Mouse (Mus musculus): ENCODE measurements around the gene Tpra1. TPM values are rescaled to one million over a fixed set of nuclear protein-coding genes. Genes with fewer than 3 reads are reported as not detected.

The Tpra1 gene
- 49.9 and 60.6 TPM in 2 replicates for polyA plus RNA-seq (2016; fragmentation: Nextera tagmentation; extraction: Ambion mirVana)

DNA sequence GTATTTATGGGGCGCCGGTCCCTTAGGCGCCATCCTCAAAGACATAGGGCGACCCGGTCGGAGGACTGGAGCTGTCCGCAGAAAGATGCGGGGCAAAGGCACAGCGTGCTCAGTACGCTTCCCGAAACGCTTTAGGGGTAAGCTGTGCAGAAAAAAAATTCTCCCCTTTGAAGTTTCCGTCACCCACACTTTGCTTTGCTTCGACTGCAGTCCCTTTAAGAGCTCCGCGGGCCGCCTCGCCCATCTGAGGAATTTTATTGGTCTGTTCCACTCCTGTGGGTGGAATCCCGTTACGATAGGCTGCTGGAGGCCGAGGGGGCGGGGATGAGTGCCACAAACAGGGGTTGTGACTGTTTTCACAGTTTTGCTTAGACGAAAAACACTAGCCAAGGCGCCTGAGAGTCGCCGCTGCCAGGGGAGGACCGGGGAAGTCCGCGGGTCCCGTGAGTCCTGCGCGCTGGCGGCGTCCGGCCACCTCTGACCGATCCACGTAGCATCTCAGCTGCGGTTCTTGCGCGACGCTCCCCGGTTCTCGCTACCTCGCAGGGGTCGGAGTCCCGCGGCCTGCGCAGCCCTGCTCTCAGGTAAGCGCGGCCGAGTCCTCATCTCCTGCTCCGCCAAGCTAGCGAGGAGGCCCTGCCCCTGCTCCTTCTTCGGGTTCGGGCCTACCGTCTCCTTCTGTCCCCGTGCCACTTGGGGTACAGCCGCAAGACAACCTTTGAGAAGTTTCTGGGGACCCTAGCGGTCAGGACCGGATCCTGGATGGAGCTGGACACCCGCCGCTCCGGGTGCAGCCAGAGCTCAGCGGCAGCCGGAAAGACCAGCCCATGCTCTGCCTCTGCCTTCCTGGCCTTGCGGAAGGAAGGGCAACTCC, at the start of gene Tpra1:
Gene Tpra1 (plus strand): TSS at position 305 of the 874 bp plus-strand sequence.
- Histone ChIP-seq H3K9me3 (no peaks in the 10 kb centered on the region), H3K27ac (peak within 1 kb of the TSS; percentile 86), H3K4me1 (peaks cover 37% of the 10 kb centered on the region), H3K36me3 (replicated peaks) (peaks cover 1% of the 10 kb centered on the region; the same call in 1 of the 2 replicates), H3K9ac (peak within 1 kb of the TSS; percentile 87), H3K27me3 (no peaks in the 10 kb centered on the region), H3K4me3 (replicated peaks) (peak within 1 kb of the TSS; percentile 77), H3K4me2 (peak within 1 kb of the TSS; percentile 88)
- peak; percentile 83 for ATAC-seq (ENCODE audit: low FRiP score)
- under 1% methylated on average over 66 of the region's 66 CpGs for WGBS

GRCm38 (mm10) chr6:88854509-88854908, 47.5 kb upstream of the Tpra1 start:
- Histone ChIP-seq H3K27ac (no peak overlapping the region), H3K4me2 (no peak overlapping the region), H3K27me3 (no peaks in the 10 kb centered on the region), H3K4me1 (no peaks in the 10 kb centered on the region), H3K9ac (no peak overlapping the region), H3K36me3 (replicated peaks) (peaks cover 48% of the 10 kb centered on the region), H3K4me3 (replicated peaks) (no peak overlapping the region), H3K9me3 (no peaks in the 10 kb centered on the region)
- WGBS = 86% methylated on average over 5 of the region's 5 CpGs
- no peak for ATAC-seq (ENCODE audit: low FRiP score)

- WGBS = 17% methylated on average over 5 of the region's 5 CpGs
- Histone ChIP-seq H3K27ac (no peak overlapping the region), H3K9me3 (no peaks in the 10 kb centered on the region), H3K4me3 (replicated peaks) (no peak overlapping the region), H3K4me1 (no peaks in the 10 kb centered on the region), H3K27me3 (no peaks in the 10 kb centered on the region), H3K9ac (no peak overlapping the region), H3K36me3 (replicated peaks) (peaks cover 57% of the 10 kb centered on the region), H3K4me2 (no peak overlapping the region)
- ATAC-seq (ENCODE audit: low FRiP score) = peak; percentile 33; the same call in 1 of the 2 replicates
Measured at GRCm38 (mm10) chr6:88855636-88856035, 46.4 kb upstream of the Tpra1 start.

- no peaks in the 10 kb centered on the region for H3K9me3 ChIP-seq
- H3K9ac ChIP-seq = no peak overlapping the region
- peaks cover 62% of the 10 kb centered on the region for H3K36me3 ChIP-seq (replicated peaks)
- H3K27me3 ChIP-seq = no peaks in the 10 kb centered on the region
- no peak overlapping the region for H3K4me2 ChIP-seq
- no peak for ATAC-seq (ENCODE audit: low FRiP score)
- 52% methylated on average over 9 of the region's 9 CpGs for WGBS
- H3K4me1 ChIP-seq = no peaks in the 10 kb centered on the region
- H3K4me3 ChIP-seq (replicated peaks) = no peak overlapping the region
- no peak overlapping the region for H3K27ac ChIP-seq
Measured at GRCm38 (mm10) chr6:88857249-88857648, 44.8 kb upstream of the Tpra1 start.

- Histone ChIP-seq H3K9me3 (no peaks in the 10 kb centered on the region), H3K36me3 (replicated peaks) (peaks cover 63% of the 10 kb centered on the region), H3K27me3 (no peaks in the 10 kb centered on the region), H3K9ac (no peak overlapping the region), H3K27ac (no peak overlapping the region), H3K4me3 (replicated peaks) (no peak overlapping the region), H3K4me2 (no peak overlapping the region), H3K4me1 (no peaks in the 10 kb centered on the region)
- no peak for ATAC-seq (ENCODE audit: low FRiP score)
- 84% methylated on average over 6 of the region's 6 CpGs for WGBS
Measured at GRCm38 (mm10) chr6:88857830-88858229, 44.2 kb upstream of the Tpra1 start.

GRCm38 (mm10) chr6:88858341-88858740, 43.7 kb upstream of the Tpra1 start:
- no peaks in the 10 kb centered on the region for H3K4me1 ChIP-seq
- no peak for ATAC-seq (ENCODE audit: low FRiP score)
- H3K27me3 ChIP-seq = no peaks in the 10 kb centered on the region
- WGBS = 74% methylated on average over 7 of the region's 7 CpGs
- no peak overlapping the region for H3K27ac ChIP-seq
- no peak overlapping the region for H3K4me2 ChIP-seq
- no peak overlapping the region for H3K4me3 ChIP-seq (replicated peaks)
- peaks cover 65% of the 10 kb centered on the region for H3K36me3 ChIP-seq (replicated peaks)
- no peaks in the 10 kb centered on the region for H3K9me3 ChIP-seq
- no peak overlapping the region for H3K9ac ChIP-seq

DNA sequence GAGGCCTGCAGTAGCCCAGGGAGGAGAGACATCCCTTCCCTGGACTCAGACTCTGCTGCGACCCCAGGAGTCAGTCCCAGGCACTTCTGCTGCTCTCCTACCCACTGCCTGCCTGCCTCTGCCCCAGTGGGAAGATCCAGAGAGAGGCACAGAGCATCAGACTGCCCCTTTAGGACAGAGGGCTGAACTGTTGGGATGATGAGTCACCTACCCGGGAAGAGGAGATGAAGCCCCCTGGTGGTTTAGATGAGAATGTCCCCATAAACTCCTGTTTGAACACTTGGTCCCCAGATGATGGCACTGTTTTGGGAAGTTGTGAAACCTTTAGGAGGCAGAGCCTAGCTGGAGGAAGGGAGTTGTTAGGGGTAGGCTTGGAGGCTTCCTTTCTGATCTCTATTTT, 41.1 kb upstream of the Tpra1 start:
- no peak; the same call in 1 of the 2 replicates for ATAC-seq (ENCODE audit: low FRiP score)
- no peak overlapping the region for H3K9ac ChIP-seq
- H3K27me3 ChIP-seq = no peaks in the 10 kb centered on the region
- no peaks in the 10 kb centered on the region for H3K4me1 ChIP-seq
- no peaks in the 10 kb centered on the region for H3K9me3 ChIP-seq
- H3K4me2 ChIP-seq = no peak overlapping the region
- WGBS = 23% methylated on average over 2 of the region's 2 CpGs
- no peak overlapping the region for H3K4me3 ChIP-seq (replicated peaks)
- no peak overlapping the region for H3K27ac ChIP-seq
- H3K36me3 ChIP-seq (replicated peaks) = peaks cover 74% of the 10 kb centered on the region

DNA sequence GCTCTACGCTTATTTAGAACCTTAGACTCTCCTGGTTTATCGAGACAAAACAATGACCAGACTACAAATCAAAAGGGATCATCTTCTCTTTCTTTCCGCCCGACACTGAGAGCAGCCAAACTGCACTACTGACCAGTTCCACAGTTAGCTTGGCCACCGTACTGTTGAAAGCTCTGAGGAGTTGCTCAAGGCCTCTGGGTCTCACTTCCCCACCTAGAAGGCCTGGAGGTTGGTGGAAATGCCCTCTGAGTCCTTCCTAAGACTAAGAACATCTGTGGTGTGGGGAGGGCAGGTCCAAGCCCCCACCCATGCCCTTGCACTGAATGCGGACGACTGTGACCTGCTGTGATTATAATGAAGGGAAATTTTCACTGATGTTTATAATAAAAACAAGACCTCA, 36.3 kb upstream of the Tpra1 start:
- no peak for ATAC-seq (ENCODE audit: low FRiP score)
- no peak overlapping the region for H3K4me2 ChIP-seq
- no peak overlapping the region for H3K4me3 ChIP-seq (replicated peaks)
- H3K36me3 ChIP-seq (replicated peaks) = peaks cover 42% of the 10 kb centered on the region
- WGBS = 85% methylated on average over 7 of the region's 7 CpGs
- no peak overlapping the region for H3K27ac ChIP-seq
- H3K9me3 ChIP-seq = no peaks in the 10 kb centered on the region
- H3K9ac ChIP-seq = no peak overlapping the region
- peaks cover 14% of the 10 kb centered on the region for H3K4me1 ChIP-seq
- H3K27me3 ChIP-seq = no peaks in the 10 kb centered on the region

GRCm38 (mm10) chr6:88869459-88869858, 32.6 kb upstream of the Tpra1 start:
- Histone ChIP-seq H3K9me3 (no peaks in the 10 kb centered on the region), H3K4me1 (peaks cover 47% of the 10 kb centered on the region), H3K36me3 (replicated peaks) (peaks cover 9% of the 10 kb centered on the region), H3K9ac (no peak overlapping the region), H3K4me3 (replicated peaks) (no peak overlapping the region), H3K4me2 (no peak overlapping the region), H3K27me3 (no peaks in the 10 kb centered on the region), H3K27ac (no peak overlapping the region)
- ATAC-seq (ENCODE audit: low FRiP score) = no peak
- 93% methylated on average over 7 of the region's 7 CpGs for WGBS

- peaks cover 6% of the 10 kb centered on the region for H3K27me3 ChIP-seq
- H3K4me2 ChIP-seq = no peak overlapping the region; the same call in 1 of the 2 replicates
- 51% methylated on average over 4 of the region's 4 CpGs for WGBS
- peak overlapping the region; percentile 88 for H3K27ac ChIP-seq
- H3K4me3 ChIP-seq (replicated peaks) = no peak overlapping the region
- no peak for ATAC-seq (ENCODE audit: low FRiP score)
- H3K9me3 ChIP-seq = 0 out of 2 replicates have a peak, but pooled peaks cover 3% of the 10 kb centered on the region
- no peak overlapping the region for H3K9ac ChIP-seq
- H3K4me1 ChIP-seq = peaks cover 49% of the 10 kb centered on the region
- H3K36me3 ChIP-seq (replicated peaks) = 0 out of 2 replicates have a peak, but pooled peaks cover 3% of the 10 kb centered on the region
Measured at GRCm38 (mm10) chr6:88870594-88870993, 31.5 kb upstream of the Tpra1 start.

- peak overlapping the region; percentile 88 for H3K27ac ChIP-seq
- H3K9ac ChIP-seq = no peak overlapping the region
- 26% methylated on average over 8 of the region's 8 CpGs for WGBS
- 0 out of 2 replicates have a peak, but pooled peaks cover 3% of the 10 kb centered on the region for H3K36me3 ChIP-seq (replicated peaks)
- peaks cover 49% of the 10 kb centered on the region for H3K4me1 ChIP-seq
- H3K9me3 ChIP-seq = 0 out of 2 replicates have a peak, but pooled peaks cover 4% of the 10 kb centered on the region
- H3K4me3 ChIP-seq (replicated peaks) = no peak overlapping the region
- ATAC-seq (ENCODE audit: low FRiP score) = peak; percentile 15; the same call in 1 of the 2 replicates
- H3K27me3 ChIP-seq = peaks cover 11% of the 10 kb centered on the region
- peak overlapping the region; percentile 92 for H3K4me2 ChIP-seq
Measured at GRCm38 (mm10) chr6:88871546-88871945, 30.5 kb upstream of the Tpra1 start.

- H3K9ac ChIP-seq = peak overlapping the region; percentile 96
- 21% methylated on average over 7 of the region's 7 CpGs for WGBS
- peak overlapping the region; percentile 92 for H3K4me2 ChIP-seq
- H3K27me3 ChIP-seq = peaks cover 11% of the 10 kb centered on the region
- 0 out of 2 replicates have a peak, but pooled peaks cover 4% of the 10 kb centered on the region for H3K9me3 ChIP-seq
- 0 out of 2 replicates have a peak, but pooled peaks cover 3% of the 10 kb centered on the region for H3K36me3 ChIP-seq (replicated peaks)
- H3K27ac ChIP-seq = peak overlapping the region; percentile 88
- H3K4me1 ChIP-seq = peaks cover 49% of the 10 kb centered on the region
- ATAC-seq (ENCODE audit: low FRiP score) = peak; percentile 52
- H3K4me3 ChIP-seq (replicated peaks) = peak overlapping the region; percentile 92
Measured at GRCm38 (mm10) chr6:88872811-88873210, 29.2 kb upstream of the Tpra1 start.

All from forebrain, embryonic 12.5 days (tissue).